Mouse (Mus musculus) forebrain, embryonic 12.5 days (tissue): ENCODE data around the gene Flt3l. TPM values are rescaled to one million over a fixed set of nuclear protein-coding genes. Genes with fewer than 3 reads are reported as not detected.
"Not testable (repeated sequence)": the region's sequence is repeated elsewhere in the genome, so short reads cannot be mapped to it uniquely, and the experiment has no call there.

ENCODE experiments used
- ATAC-seq: fragments of 200-750 bp; cut with Nextera tagmentation; 2 replicates; pipeline ENCODE4 v1.8.0; 2017; ENCODE audit warnings: moderate TSS enrichment; ENCODE audit not compliant: low FRiP score
- H3K27ac ChIP-seq: fragments of 300-500 bp; sonication (generic); 2 replicates; pipeline ENCODE4 v1.5.1; 2016; ENCODE audit warnings: mild to moderate bottlenecking
- H3K27me3 ChIP-seq: fragments of 300-500 bp; sonication (generic); 2 replicates; pipeline ENCODE4 v1.6.1; 2016; ENCODE audit warnings: mild to moderate bottlenecking
- H3K36me3 ChIP-seq: fragments of 300-500 bp; sonication (generic); replicated peaks from 2 replicates; pipeline ENCODE4 v1.6.1; 2016; ENCODE audit warnings: mild to moderate bottlenecking
- H3K4me1 ChIP-seq: fragments of 300-500 bp; sonication (generic); 2 replicates; pipeline ENCODE4 v1.6.1; 2016
- H3K4me2 ChIP-seq: fragments of 300-500 bp; sonication (generic); 2 replicates; pipeline ENCODE4 v1.6.1; 2016; ENCODE audit warnings: mild to moderate bottlenecking, moderate library complexity
- H3K4me3 ChIP-seq: fragments of 300-500 bp; sonication (generic); replicated peaks from 2 replicates; pipeline ENCODE4 v1.5.1; 2016; ENCODE audit warnings: mild to moderate bottlenecking
- H3K9ac ChIP-seq: fragments of 300-500 bp; sonication (generic); 2 replicates; pipeline ENCODE4 v1.6.1; 2016; ENCODE audit warnings: mild to moderate bottlenecking
- H3K9me3 ChIP-seq: fragments of 300-500 bp; sonication (generic); 2 replicates; pipeline ENCODE4 v1.6.1; 2016
- WGBS: fragments of 180-500 bp; shearing (Covaris S2); methylation state at CpG from one replicate; pipeline ENCODE4 v1.1.7; 2016; 5-methylcytosine and 5-hydroxymethylcytosine counted together
- polyA plus RNA-seq: library from polyadenylated mRNA; unstranded; fragments of >200 nt; fragmentation: Nextera tagmentation; extraction: Ambion mirVana; gene quantifications from 2 replicates; pipeline ENCODE4 v1.2.1, GENCODE M21; 2016

Flt3l gene
- polyA plus RNA-seq, 1 experiment from 2014 or later = 0.72 TPM

DNA sequence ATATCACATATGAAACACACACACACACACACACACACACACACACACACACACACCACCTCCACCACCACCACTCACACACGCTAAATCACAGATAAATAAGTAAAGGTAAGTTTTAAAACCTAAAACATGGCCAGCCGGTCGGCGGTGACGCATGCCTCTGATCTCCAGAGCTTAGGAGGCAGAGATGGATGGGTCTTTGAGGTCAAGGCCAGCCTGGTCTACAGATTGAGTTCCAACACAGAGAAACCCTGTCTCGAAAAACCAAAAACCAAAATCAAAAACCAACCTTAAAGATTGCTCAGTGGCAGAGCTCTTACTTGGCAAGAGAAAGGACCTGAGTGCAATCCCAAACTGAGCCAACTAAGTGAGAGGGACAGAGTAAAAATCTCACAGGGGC lies 36.2 kb downstream of the Flt3l start:
- Histone ChIP-seq H3K4me1 (no peaks in the 10 kb centered on the region), H3K4me3 (no peak overlapping the region), H3K36me3 (no peaks in the 10 kb centered on the region), H3K4me2 (no peak overlapping the region), H3K27me3 (no peaks in the 10 kb centered on the region), H3K9ac (no peak overlapping the region), H3K9me3 (no peaks in the 10 kb centered on the region), H3K27ac (no peak overlapping the region)
- WGBS = 96% methylated on average over 6 of the region's 6 CpGs
- ATAC-seq = no peak

DNA sequence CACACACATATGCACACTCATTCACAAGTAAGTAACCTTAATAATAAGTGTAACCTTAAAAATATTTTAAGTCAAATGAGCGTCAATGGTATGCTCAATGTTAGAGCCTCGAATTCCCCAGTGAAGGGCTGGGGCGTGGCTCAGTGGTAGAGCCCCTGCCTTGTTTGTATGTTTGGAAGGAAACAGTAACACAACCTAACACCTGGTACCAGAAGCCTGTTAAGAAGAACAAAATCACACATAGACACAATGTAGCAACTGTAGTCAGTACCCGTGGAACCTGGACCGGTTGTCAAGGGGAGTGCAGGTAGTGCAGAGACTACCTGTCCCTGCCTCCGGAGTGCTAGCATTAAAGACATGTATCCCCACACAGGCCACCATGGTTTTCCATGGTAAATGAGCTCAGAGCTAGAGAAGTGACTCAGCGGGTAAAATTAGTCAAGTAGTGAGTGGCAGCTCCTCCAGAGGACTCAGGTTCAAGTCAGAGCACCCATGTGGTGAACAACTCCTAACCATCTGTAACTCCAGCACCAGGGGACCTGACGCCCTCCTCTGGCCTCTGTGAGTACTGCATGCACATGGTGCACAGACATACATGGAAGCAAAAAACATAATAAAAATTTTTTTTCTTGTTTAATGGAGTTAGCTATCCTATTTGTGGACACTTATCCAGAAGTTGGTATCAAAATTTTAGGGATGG lies 37.5 kb downstream of the Flt3l start:
- Histone ChIP-seq H3K4me3 (no peak overlapping the region), H3K27me3 (0 out of 2 replicates have a peak, but pooled peaks cover 6% of the 10 kb centered on the region), H3K9me3 (no peaks in the 10 kb centered on the region), H3K27ac (no peak overlapping the region), H3K9ac (no peak overlapping the region), H3K4me2 (no peak overlapping the region), H3K36me3 (no peaks in the 10 kb centered on the region), H3K4me1 (no peaks in the 10 kb centered on the region)
- ATAC-seq = no peak
- 90% methylated on average over 8 of the region's 8 CpGs for WGBS

- no peaks in the 10 kb centered on the region for H3K36me3 ChIP-seq
- H3K4me3 ChIP-seq = no peak overlapping the region
- no peaks in the 10 kb centered on the region for H3K4me1 ChIP-seq
- no peak for ATAC-seq
- H3K27me3 ChIP-seq = 0 out of 2 replicates have a peak, but pooled peaks cover 6% of the 10 kb centered on the region
- H3K9ac ChIP-seq = no peak overlapping the region
- no peak overlapping the region for H3K27ac ChIP-seq
- 58% methylated on average over 6 of the region's 6 CpGs for WGBS
- no peak overlapping the region for H3K4me2 ChIP-seq
- no peaks in the 10 kb centered on the region for H3K9me3 ChIP-seq
These were observed 38.8 kb downstream of the Flt3l start for GRCm38 (mm10) chr7:45097479-45097878.

- H3K9ac ChIP-seq, H3K36me3 ChIP-seq, H3K27me3 ChIP-seq, H3K9me3 ChIP-seq, H3K4me2 ChIP-seq, H3K4me3 ChIP-seq, H3K27ac ChIP-seq, ATAC-seq: not testable (repeated sequence)
- H3K4me1 ChIP-seq = peaks cover 11% of the 10 kb centered on the region; the same call in 1 of the 2 replicates
- 89% methylated on average over 14 of the region's 14 CpGs for WGBS
These were observed 40.3 kb downstream of the Flt3l start for GRCm38 (mm10) chr7:45095965-45096364.

DNA sequence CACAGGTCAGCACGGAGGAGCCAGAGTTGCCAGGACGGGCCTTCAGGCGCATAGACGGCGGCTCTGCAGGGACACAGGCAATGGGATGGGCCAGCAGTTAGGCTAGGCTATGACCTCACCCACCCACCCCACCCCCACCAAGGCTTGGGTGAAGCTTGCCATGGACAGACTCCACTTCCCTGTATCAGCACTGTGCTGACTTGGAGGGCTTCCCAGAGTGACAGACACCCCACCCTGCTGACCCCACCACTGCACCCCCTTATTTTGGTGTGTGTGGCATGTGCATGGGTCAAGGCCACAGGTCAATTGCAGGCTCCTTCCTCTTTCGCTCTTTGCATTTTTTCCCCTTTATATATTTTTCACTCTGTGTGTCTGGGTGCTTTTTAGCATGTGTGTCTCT lies 40.9 kb downstream of the Flt3l start:
- H3K4me1 ChIP-seq = peaks cover 13% of the 10 kb centered on the region; the same call in 1 of the 2 replicates
- 0 out of 2 replicates have a peak, but pooled peaks cover 6% of the 10 kb centered on the region for H3K27me3 ChIP-seq
- H3K9me3 ChIP-seq = no peaks in the 10 kb centered on the region
- no peak overlapping the region for H3K27ac ChIP-seq
- WGBS = 86% methylated on average over 6 of the region's 6 CpGs
- ATAC-seq = no peak
- H3K4me2 ChIP-seq = no peak overlapping the region
- no peak overlapping the region for H3K4me3 ChIP-seq
- no peaks in the 10 kb centered on the region for H3K36me3 ChIP-seq
- H3K9ac ChIP-seq = no peak overlapping the region

DNA sequence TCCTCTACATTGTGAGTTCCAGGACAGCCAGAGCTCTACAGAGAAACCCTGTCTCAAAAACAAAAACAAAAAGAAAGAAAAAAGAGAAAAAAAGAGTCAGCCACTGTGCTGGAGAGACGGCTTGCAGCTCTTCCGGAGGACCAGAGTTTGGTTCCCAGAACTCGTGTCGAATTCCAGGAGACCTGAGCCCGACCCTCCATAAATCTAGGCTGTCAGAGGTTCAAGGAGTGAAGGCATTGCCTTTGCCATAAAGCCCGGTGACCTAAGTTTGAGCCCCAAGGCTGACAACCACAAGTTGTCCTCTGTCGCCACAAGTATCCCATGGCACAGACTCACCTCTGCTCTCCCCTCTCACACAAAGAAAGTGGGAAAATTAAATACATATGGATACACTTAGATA lies 42.1 kb downstream of the Flt3l start:
- Histone ChIP-seq H3K4me3 (no peak overlapping the region), H3K4me1 (peaks cover 13% of the 10 kb centered on the region; the same call in 1 of the 2 replicates), H3K9me3 (no peaks in the 10 kb centered on the region), H3K27ac (no peak overlapping the region), H3K9ac (no peak overlapping the region), H3K27me3 (0 out of 2 replicates have a peak, but pooled peaks cover 6% of the 10 kb centered on the region), H3K36me3 (no peaks in the 10 kb centered on the region), H3K4me2 (no peak overlapping the region)
- no peak for ATAC-seq
- 75% methylated on average over 7 of the region's 7 CpGs for WGBS

DNA sequence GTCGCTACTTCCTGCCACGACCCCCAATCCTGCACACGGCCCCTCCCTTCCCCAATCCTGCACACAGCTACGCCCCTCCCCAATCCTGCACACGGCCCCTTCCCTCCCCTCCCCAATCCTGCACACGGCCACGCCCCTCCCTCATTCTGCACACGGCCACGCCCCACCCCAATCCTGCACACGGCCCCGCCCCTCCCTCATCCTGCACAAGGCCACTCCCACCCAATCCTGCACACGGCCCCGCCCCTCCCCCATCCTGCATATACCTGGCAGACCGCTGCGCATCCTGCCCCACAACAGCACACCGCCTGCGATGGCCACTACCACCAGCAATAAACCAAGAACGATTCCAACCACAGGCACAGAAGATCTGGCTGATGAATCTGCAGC lies 42.7 kb downstream of the Flt3l start:
- Histone ChIP-seq H3K27me3 (0 out of 2 replicates have a peak, but pooled peaks cover 6% of the 10 kb centered on the region), H3K4me3 (no peak overlapping the region), H3K9ac (no peak overlapping the region), H3K27ac (no peak overlapping the region), H3K4me2 (no peak overlapping the region), H3K36me3 (peaks cover 1% of the 10 kb centered on the region), H3K4me1 (peaks cover 13% of the 10 kb centered on the region; the same call in 1 of the 2 replicates), H3K9me3 (no peaks in the 10 kb centered on the region)
- WGBS = 27% methylated on average over 18 of the region's 18 CpGs
- ATAC-seq = no peak

GRCm38 (mm10) chr7:45092828-45093515 lies 43.3 kb downstream of the Flt3l start:
- 0 out of 2 replicates have a peak, but pooled peaks cover 6% of the 10 kb centered on the region for H3K27me3 ChIP-seq
- H3K36me3 ChIP-seq = peaks cover 6% of the 10 kb centered on the region
- peak overlapping the region; percentile 42; the same call in 1 of the 2 replicates for H3K27ac ChIP-seq
- WGBS = 67% methylated on average over 12 of the region's 12 CpGs
- H3K4me1 ChIP-seq = peaks cover 13% of the 10 kb centered on the region; the same call in 1 of the 2 replicates
- H3K4me3 ChIP-seq = no peak overlapping the region
- no peaks in the 10 kb centered on the region for H3K9me3 ChIP-seq
- H3K4me2 ChIP-seq = no peak overlapping the region
- H3K9ac ChIP-seq = no peak overlapping the region
- no peak for ATAC-seq

DNA sequence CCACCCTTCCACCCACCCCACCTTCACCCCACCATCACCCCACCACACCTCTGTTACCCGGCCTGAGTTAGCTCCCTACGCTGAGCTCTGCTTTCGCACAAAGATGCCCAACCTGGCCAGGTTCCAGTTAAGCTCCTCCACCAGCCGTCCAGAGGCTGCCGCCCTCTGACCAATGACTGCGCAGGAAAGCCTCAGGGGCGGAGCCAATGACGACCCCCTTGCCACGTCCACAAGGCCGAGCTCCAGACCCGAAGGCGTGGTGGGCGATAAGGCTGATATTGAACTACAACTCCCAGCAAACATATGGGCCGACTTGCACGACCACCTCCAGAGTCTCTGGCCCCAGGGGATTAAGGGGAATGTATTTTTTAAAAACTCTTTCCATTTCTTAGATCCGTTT lies 44.2 kb downstream of the Flt3l start, which contains the start of gene Rcn3:
Gene Rcn3, minus strand, starts transcription at position 174 of the 400 bp plus-strand sequence.
- Histone ChIP-seq H3K4me1 (peaks cover 13% of the 10 kb centered on the region; the same call in 1 of the 2 replicates), H3K9me3 (no peaks in the 10 kb centered on the region), H3K4me3 (peak within 1 kb of the TSS; percentile 48), H3K9ac (peak within 1 kb of the TSS; percentile 47), H3K36me3 (peaks cover 11% of the 10 kb centered on the region), H3K27ac (peak within 1 kb of the TSS; percentile 42; the same call in 1 of the 2 replicates), H3K27me3 (0 out of 2 replicates have a peak, but pooled peaks cover 6% of the 10 kb centered on the region), H3K4me2 (peak within 1 kb of the TSS; percentile 70)
- WGBS = under 1% methylated on average over 16 of the region's 16 CpGs
- ATAC-seq = peak; percentile 94

DNA sequence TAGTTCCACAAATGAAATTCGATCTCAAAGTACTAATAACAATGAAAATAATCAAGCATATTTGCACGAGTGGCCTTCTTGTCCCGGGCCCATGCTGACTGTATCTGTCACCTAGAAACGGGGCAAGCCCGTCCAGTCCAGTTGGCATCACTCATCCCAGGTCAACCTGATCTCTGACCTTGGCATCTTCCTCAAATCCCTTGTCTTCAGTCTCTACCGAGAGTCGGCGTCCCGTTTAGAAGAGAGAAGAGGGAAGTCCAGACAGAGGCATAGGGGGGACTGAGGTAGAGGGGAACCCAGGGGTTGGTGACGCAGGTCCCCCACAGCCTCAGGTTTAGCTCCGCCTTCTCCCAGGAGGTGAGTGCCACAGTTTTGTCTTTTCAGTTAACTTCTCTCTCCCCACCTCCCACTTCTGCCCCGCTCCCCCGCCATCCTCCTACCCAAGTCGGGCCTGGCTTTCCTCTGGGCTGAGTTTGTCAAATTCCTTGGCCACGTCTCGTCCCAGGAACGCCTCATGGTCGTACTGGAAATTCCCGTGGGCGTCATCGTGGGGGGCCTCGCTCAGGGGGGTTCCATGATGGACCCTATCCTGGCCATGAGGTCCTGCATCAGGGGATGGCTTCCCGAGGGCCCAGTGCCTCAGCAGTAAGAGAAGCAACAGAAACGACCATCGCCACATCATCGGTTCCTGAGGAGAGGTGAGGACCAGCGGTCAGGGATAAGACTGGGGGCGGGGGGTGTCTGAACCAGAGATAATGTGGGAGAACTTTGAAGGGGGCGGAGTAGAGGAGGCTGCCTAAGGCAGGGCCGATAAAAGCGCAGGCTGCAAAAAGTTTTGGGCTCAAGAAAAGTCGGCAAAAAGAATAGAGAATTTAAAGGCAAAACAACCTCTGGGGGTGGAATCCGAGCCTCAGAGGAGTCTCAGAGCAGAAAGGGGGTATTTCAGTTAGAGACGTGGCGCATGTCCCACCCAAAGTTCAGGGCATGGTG lies 44.9 kb downstream of the Flt3l start:
- ATAC-seq = peak; percentile 18
- Histone ChIP-seq H3K27ac (no peak overlapping the region), H3K27me3 (0 out of 2 replicates have a peak, but pooled peaks cover 6% of the 10 kb centered on the region), H3K9ac (peak overlapping the region; percentile 47), H3K4me2 (peak overlapping the region; percentile 70), H3K4me3 (peak overlapping the region; percentile 48), H3K4me1 (peaks cover 13% of the 10 kb centered on the region; the same call in 1 of the 2 replicates), H3K36me3 (peaks cover 19% of the 10 kb centered on the region), H3K9me3 (no peaks in the 10 kb centered on the region)
- 10% methylated on average over 34 of the region's 35 CpGs for WGBS

DNA sequence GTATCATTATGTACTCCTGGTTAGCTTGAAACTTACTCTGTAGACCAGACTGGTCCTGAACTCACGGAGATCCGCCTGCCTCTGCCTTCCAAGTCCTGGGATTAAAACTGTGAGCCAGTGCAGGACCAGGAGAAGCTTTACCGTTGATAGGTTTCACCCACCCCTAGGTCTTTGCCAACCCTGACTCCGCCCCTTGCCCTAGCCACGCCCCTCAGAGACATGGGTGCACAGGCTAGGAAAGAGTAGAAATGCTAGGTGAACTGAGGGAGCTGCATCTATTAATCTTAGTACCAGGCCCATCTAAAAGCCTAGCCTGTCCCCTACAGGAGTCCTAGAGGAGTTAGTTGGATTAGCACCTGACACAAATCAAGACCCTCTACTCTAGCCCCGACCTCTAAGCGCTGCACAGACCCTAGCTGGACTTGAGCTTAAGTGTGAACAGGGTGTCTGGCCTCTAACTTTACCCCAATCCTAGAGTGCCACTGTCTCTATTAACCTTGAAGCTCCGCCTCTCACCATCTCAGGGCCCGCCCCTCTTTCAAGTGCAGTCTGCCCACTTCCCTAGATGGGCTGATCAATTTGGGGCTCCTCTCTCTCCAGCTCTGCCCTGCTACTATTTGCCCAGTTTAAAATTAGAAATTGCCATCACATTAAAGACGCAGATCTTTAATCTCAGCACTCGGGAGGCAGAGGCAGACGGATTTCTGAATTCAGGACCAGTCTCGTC lies 45.8 kb downstream of the Flt3l start:
- H3K4me3 ChIP-seq = no peak overlapping the region
- peaks cover 24% of the 10 kb centered on the region for H3K36me3 ChIP-seq
- H3K27me3 ChIP-seq = 0 out of 2 replicates have a peak, but pooled peaks cover 6% of the 10 kb centered on the region
- ATAC-seq = no peak
- no peak overlapping the region for H3K27ac ChIP-seq
- H3K4me1 ChIP-seq = peaks cover 13% of the 10 kb centered on the region; the same call in 1 of the 2 replicates
- 0 out of 2 replicates have a peak overlapping the region, but pooled peaks have one; percentile 47 for H3K9ac ChIP-seq
- H3K9me3 ChIP-seq = no peaks in the 10 kb centered on the region
- H3K4me2 ChIP-seq = peak overlapping the region; percentile 70; the same call in 1 of the 2 replicates
- 80% methylated on average over 13 of the region's 13 CpGs for WGBS
